Mouse (Mus musculus): Measurements from ENCODE around the gene I0C0044D17Rik. TPM values are rescaled to one million over a fixed set of nuclear protein-coding genes. Genes with fewer than 3 reads are reported as not detected.
"Not testable (repeated sequence)": the region's sequence is repeated elsewhere in the genome, so short reads cannot be mapped to it uniquely, and the experiment has no call there.

Gene I0C0044D17Rik
- total and polyA plus RNA-seq, 2 experiments from 2014 or later = not detected

GRCm38 (mm10) chr4:98843906-98844597 is 20.4 kb upstream of the I0C0044D17Rik start:
- Histone ChIP-seq H3K9me3 (ENCODE audit: low read length) (no peaks in the 10 kb centered on the region), H3K27me3 (ENCODE audit: insufficient read depth, low read length) (no peaks in the 10 kb centered on the region), H3K4me3 (ENCODE audit: low read length) (no peak overlapping the region), H3K9ac (replicated peaks; ENCODE audit: low read length) (no peak overlapping the region), H3K4me2 (ENCODE audit: low read depth, low read length) (no peak overlapping the region), H3K36me3 (ENCODE audit: insufficient read depth, low read length) (no peaks in the 10 kb centered on the region), H3K27ac (no peak overlapping the region), H3K4me1 (ENCODE audit: insufficient read depth, low read length) (no peaks in the 10 kb centered on the region)
- no peak for TF ChIP-seq CTCF (IDR thresholded peaks at IDR 0.05; ENCODE audit: low read depth)
- no peak for ATAC-seq
- WGBS = 85% methylated on average over 7 of the region's 7 CpGs
- no peak for DNase-seq (ENCODE audit: low spot score)

GRCm38 (mm10) chr4:98841251-98841650 is 17.6 kb upstream of the I0C0044D17Rik start:
- not testable (repeated sequence) for H3K4me1 ChIP-seq (ENCODE audit: insufficient read depth, low read length); H3K27me3 ChIP-seq (ENCODE audit: insufficient read depth, low read length); H3K4me2 ChIP-seq (ENCODE audit: low read depth, low read length); ATAC-seq; H3K9ac ChIP-seq (replicated peaks; ENCODE audit: low read length); H3K36me3 ChIP-seq (ENCODE audit: insufficient read depth, low read length); H3K9me3 ChIP-seq (ENCODE audit: low read length); DNase-seq (ENCODE audit: low spot score); H3K27ac ChIP-seq; H3K4me3 ChIP-seq (ENCODE audit: low read length)
- WGBS = 49% methylated on average over 6 of the region's 6 CpGs

- H3K4me1 ChIP-seq (ENCODE audit: insufficient read depth, low read length) = no peaks in the 10 kb centered on the region
These were observed 16.9 kb upstream of the I0C0044D17Rik start for GRCm38 (mm10) chr4:98840526-98840925.

GRCm38 (mm10) chr4:98838913-98839312 is 15.3 kb upstream of the I0C0044D17Rik start:
- no peaks in the 10 kb centered on the region for H3K9me3 ChIP-seq (ENCODE audit: low read length)
- H3K36me3 ChIP-seq (ENCODE audit: insufficient read depth, low read length) = no peaks in the 10 kb centered on the region
- H3K9ac ChIP-seq (replicated peaks; ENCODE audit: low read length) = no peak overlapping the region
- no peak overlapping the region for H3K27ac ChIP-seq
- DNase-seq (ENCODE audit: low spot score) (no peak), ATAC-seq (no peak)
- no peak for TF ChIP-seq CTCF (IDR thresholded peaks at IDR 0.05; ENCODE audit: low read depth)
- H3K4me1 ChIP-seq (ENCODE audit: insufficient read depth, low read length) = no peaks in the 10 kb centered on the region
- H3K4me3 ChIP-seq (ENCODE audit: low read length) = no peak overlapping the region
- H3K4me2 ChIP-seq (ENCODE audit: low read depth, low read length) = no peak overlapping the region
- no peaks in the 10 kb centered on the region for H3K27me3 ChIP-seq (ENCODE audit: insufficient read depth, low read length)
- WGBS = 89% methylated on average over 4 of the region's 4 CpGs

More at GRCm38 (mm10) chr4:98840526-98840925, 16.9 kb upstream of the I0C0044D17Rik start:
- no peaks in the 10 kb centered on the region for H3K36me3 ChIP-seq (ENCODE audit: insufficient read depth, low read length)
- peak; percentile 36; the same call in 1 of the 2 replicates for ATAC-seq
- no peaks in the 10 kb centered on the region for H3K27me3 ChIP-seq (ENCODE audit: insufficient read depth, low read length)
- no peak overlapping the region for H3K27ac ChIP-seq
- no peak overlapping the region for H3K4me2 ChIP-seq (ENCODE audit: low read depth, low read length)
- TF ChIP-seq CTCF (IDR thresholded peaks at IDR 0.05; ENCODE audit: low read depth) = no peak
- no peak overlapping the region for H3K4me3 ChIP-seq (ENCODE audit: low read length)
- no peak overlapping the region for H3K9ac ChIP-seq (replicated peaks; ENCODE audit: low read length)
- 20% methylated on average over 6 of the region's 6 CpGs for WGBS
- no peak for DNase-seq (ENCODE audit: low spot score)
- no peaks in the 10 kb centered on the region for H3K9me3 ChIP-seq (ENCODE audit: low read length)

GRCm38 (mm10) chr4:98837715-98838505 is 14.3 kb upstream of the I0C0044D17Rik start:
- no peaks in the 10 kb centered on the region for H3K27me3 ChIP-seq (ENCODE audit: insufficient read depth, low read length)
- H3K4me2 ChIP-seq (ENCODE audit: low read depth, low read length) = no peak overlapping the region
- no peaks in the 10 kb centered on the region for H3K4me1 ChIP-seq (ENCODE audit: insufficient read depth, low read length)
- ATAC-seq (no peak), DNase-seq (ENCODE audit: low spot score) (no peak)
- no peak overlapping the region for H3K27ac ChIP-seq
- H3K9me3 ChIP-seq (ENCODE audit: low read length) = no peaks in the 10 kb centered on the region
- TF ChIP-seq CTCF (IDR thresholded peaks at IDR 0.05; ENCODE audit: low read depth) = no peak
- 96% methylated on average over 16 of the region's 16 CpGs for WGBS
- H3K9ac ChIP-seq (replicated peaks; ENCODE audit: low read length) = no peak overlapping the region
- no peak overlapping the region for H3K4me3 ChIP-seq (ENCODE audit: low read length)
- H3K36me3 ChIP-seq (ENCODE audit: insufficient read depth, low read length) = no peaks in the 10 kb centered on the region

GRCm38 (mm10) chr4:98836519-98836918 is 12.9 kb upstream of the I0C0044D17Rik start:
- ATAC-seq = no peak
- WGBS = 50% methylated on average over 5 of the region's 5 CpGs
- H3K4me1 ChIP-seq (ENCODE audit: insufficient read depth, low read length) = no peaks in the 10 kb centered on the region

GRCm38 (mm10) chr4:98834782-98835181 is 11.1 kb upstream of the I0C0044D17Rik start:
- Histone ChIP-seq H3K4me2 (ENCODE audit: low read depth, low read length) (no peak overlapping the region), H3K27me3 (ENCODE audit: insufficient read depth, low read length) (no peaks in the 10 kb centered on the region), H3K9me3 (ENCODE audit: low read length) (no peaks in the 10 kb centered on the region), H3K4me1 (ENCODE audit: insufficient read depth, low read length) (no peaks in the 10 kb centered on the region), H3K4me3 (ENCODE audit: low read length) (no peak overlapping the region), H3K27ac (no peak overlapping the region), H3K36me3 (ENCODE audit: insufficient read depth, low read length) (no peaks in the 10 kb centered on the region), H3K9ac (replicated peaks; ENCODE audit: low read length) (no peak overlapping the region)
- WGBS = 38% methylated on average over 4 of the region's 4 CpGs
- DNase-seq (ENCODE audit: low spot score) (no peak), ATAC-seq (no peak)
- TF ChIP-seq CTCF (IDR thresholded peaks at IDR 0.05; ENCODE audit: low read depth) = no peak

More at GRCm38 (mm10) chr4:98836519-98836918, 12.9 kb upstream of the I0C0044D17Rik start:
- Histone ChIP-seq H3K4me3 (ENCODE audit: low read length) (no peak overlapping the region), H3K27me3 (ENCODE audit: insufficient read depth, low read length) (no peaks in the 10 kb centered on the region), H3K4me2 (ENCODE audit: low read depth, low read length) (no peak overlapping the region), H3K27ac (no peak overlapping the region), H3K9ac (replicated peaks; ENCODE audit: low read length) (no peak overlapping the region), H3K9me3 (ENCODE audit: low read length) (no peaks in the 10 kb centered on the region), H3K36me3 (ENCODE audit: insufficient read depth, low read length) (no peaks in the 10 kb centered on the region)
- DNase-seq (ENCODE audit: low spot score) = no peak
- TF ChIP-seq CTCF (IDR thresholded peaks at IDR 0.05; ENCODE audit: low read depth) = no peak
